Mouse (Mus musculus) neural tube, embryonic 13.5 days (tissue): ENCODE data around the gene Mllt11. TPM values are rescaled to one million over a fixed set of nuclear protein-coding genes. Genes with fewer than 3 reads are reported as not detected.

ENCODE experiments used
- ATAC-seq: fragments of 200-750 bp; cut with Nextera tagmentation; 2 replicates; pipeline ENCODE4 v1.8.0; 2017; ENCODE audit warnings: low read depth, mild to moderate bottlenecking, moderate TSS enrichment, moderate library complexity
- H3K27ac ChIP-seq: fragments of 300-500 bp; sonication (generic); replicated peaks from 2 replicates; pipeline ENCODE4 v1.5.1; 2015; ENCODE audit warnings: moderate library complexity, mild to moderate bottlenecking, inconsistent platforms
- H3K27me3 ChIP-seq: fragments of 300-500 bp; sonication (generic); 2 replicates; pipeline ENCODE4 v1.6.1; 2015; ENCODE audit warnings: mild to moderate bottlenecking, inconsistent platforms
- H3K36me3 ChIP-seq: fragments of 300-500 bp; sonication (generic); 2 replicates; pipeline ENCODE4 v1.6.1; 2015; ENCODE audit warnings: mild to moderate bottlenecking, inconsistent platforms
- H3K4me1 ChIP-seq: fragments of 300-500 bp; sonication (generic); replicated peaks from 2 replicates; pipeline ENCODE4 v1.6.1; 2015; ENCODE audit warnings: inconsistent platforms
- H3K4me2 ChIP-seq: fragments of 300-500 bp; sonication (generic); 2 replicates; pipeline ENCODE4 v1.6.1; 2015; ENCODE audit warnings: inconsistent platforms, mild to moderate bottlenecking, moderate library complexity
- H3K4me3 ChIP-seq: fragments of 300-500 bp; sonication (generic); 2 replicates; pipeline ENCODE4 v1.5.1; 2015; ENCODE audit warnings: mild to moderate bottlenecking, inconsistent platforms
- H3K9ac ChIP-seq: fragments of 300-500 bp; sonication (generic); 2 replicates; pipeline ENCODE4 v1.6.1; 2015; ENCODE audit warnings: moderate library complexity, mild to moderate bottlenecking, inconsistent platforms
- H3K9me3 ChIP-seq: fragments of 300-500 bp; sonication (generic); 2 replicates; pipeline ENCODE4 v1.6.1; 2016; ENCODE audit warnings: inconsistent platforms
- WGBS: fragments of 180-500 bp; shearing (Covaris S2); methylation state at CpG from one replicate; pipeline ENCODE4 v1.1.7; 2015; 5-methylcytosine and 5-hydroxymethylcytosine counted together
- polyA plus RNA-seq: library from polyadenylated mRNA; unstranded; fragments of >200 nt; fragmentation: Nextera tagmentation; extraction: Ambion mirVana; gene quantifications from 2 replicates; pipeline ENCODE4 v1.2.1, GENCODE M21; 2015

Gene Mllt11
- polyA plus RNA-seq, 1 experiment from 2014 or later = 299 TPM

DNA sequence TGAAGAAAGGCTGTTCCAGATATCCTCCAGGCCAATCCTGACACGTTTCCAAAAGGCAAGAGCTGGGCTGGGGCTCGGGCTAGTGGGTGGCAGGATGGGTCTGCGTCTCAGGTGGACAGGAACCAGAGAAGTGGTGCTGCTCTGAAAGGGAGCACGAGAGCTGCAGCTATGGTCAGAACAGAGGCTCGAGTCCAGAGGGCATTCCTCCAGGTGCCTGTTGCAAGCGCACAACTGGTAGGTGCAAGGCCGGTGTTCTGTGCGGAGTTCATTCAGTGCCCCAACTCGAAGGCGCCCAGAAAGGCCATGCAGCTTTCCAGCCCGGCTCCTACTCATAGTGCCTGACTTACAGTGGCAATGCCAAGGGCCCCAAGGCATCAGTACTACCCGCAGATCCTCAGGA lies 8.0 kb upstream of the Mllt11 start:
- H3K27ac ChIP-seq = no peak overlapping the region
- no peak for ATAC-seq
- H3K4me1 ChIP-seq = no peaks in the 10 kb centered on the region
- H3K36me3 ChIP-seq = peaks cover 48% of the 10 kb centered on the region
- H3K9me3 ChIP-seq = no peaks in the 10 kb centered on the region
- H3K4me2 ChIP-seq = no peak overlapping the region
- 92% methylated on average over 12 of the region's 12 CpGs for WGBS
- H3K27me3 ChIP-seq = no peaks in the 10 kb centered on the region
- no peak overlapping the region for H3K4me3 ChIP-seq
- no peak overlapping the region for H3K9ac ChIP-seq

DNA sequence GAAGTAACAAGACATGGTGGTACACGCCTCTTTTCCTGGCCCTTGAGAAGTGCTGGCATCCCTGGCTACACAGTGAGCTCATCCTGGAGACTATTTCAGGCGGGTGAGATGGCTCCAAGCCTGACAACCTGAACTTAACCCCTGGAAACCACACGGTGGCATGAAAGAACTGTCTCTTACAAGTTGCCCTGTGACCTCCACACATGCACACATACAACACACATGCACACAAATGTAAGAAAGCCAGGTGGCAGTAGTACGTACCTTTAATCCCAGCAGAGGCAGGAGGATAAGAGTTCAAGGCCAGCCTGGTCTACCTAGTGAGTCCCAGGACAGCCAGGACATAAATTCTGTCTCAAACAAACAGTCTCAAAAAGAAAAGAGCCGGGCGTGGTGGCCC lies 7.1 kb upstream of the Mllt11 start:
- H3K36me3 ChIP-seq = peaks cover 57% of the 10 kb centered on the region
- no peak overlapping the region for H3K9ac ChIP-seq
- no peak overlapping the region for H3K4me3 ChIP-seq
- no peak overlapping the region for H3K4me2 ChIP-seq
- ATAC-seq = no peak
- H3K4me1 ChIP-seq = no peaks in the 10 kb centered on the region
- 88% methylated on average over 6 of the region's 6 CpGs for WGBS
- H3K27me3 ChIP-seq = no peaks in the 10 kb centered on the region
- H3K9me3 ChIP-seq = no peaks in the 10 kb centered on the region
- H3K27ac ChIP-seq = no peak overlapping the region

DNA sequence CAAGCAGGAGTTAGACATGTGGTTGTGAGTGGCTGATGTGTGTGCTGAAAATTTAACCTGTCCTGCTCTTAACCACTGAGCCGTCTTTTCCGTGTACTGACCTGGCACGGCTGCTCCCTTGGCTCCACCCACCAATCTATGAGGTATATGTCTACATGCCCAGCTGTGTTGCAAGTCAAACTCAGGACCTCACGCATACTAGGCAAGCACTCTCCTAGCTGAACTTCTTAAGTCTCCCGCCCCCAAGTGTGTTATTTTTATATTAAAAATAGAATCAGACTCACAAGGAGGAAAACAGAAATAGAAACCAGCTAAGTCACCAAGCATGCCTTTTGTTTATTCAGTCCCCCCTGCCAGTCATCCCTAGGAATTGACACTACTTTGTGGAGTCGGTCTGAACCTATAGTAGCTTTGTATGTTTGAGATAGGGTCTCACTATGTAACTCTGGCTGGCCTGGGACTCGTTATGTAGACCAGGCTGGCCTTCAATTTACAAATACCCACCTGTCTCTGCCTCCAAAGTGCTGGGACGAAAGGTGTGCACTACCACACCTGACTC lies 5.6 kb upstream of the Mllt11 start:
- peaks cover 65% of the 10 kb centered on the region for H3K36me3 ChIP-seq
- H3K4me2 ChIP-seq = no peak overlapping the region
- no peak overlapping the region for H3K9ac ChIP-seq
- H3K9me3 ChIP-seq = no peaks in the 10 kb centered on the region
- no peak overlapping the region for H3K27ac ChIP-seq
- ATAC-seq = no peak
- 87% methylated on average over 8 of the region's 8 CpGs for WGBS
- H3K27me3 ChIP-seq = no peaks in the 10 kb centered on the region
- peaks cover 6% of the 10 kb centered on the region; the same call in 1 of the 2 replicates for H3K4me1 ChIP-seq
- H3K4me3 ChIP-seq = no peak overlapping the region

DNA sequence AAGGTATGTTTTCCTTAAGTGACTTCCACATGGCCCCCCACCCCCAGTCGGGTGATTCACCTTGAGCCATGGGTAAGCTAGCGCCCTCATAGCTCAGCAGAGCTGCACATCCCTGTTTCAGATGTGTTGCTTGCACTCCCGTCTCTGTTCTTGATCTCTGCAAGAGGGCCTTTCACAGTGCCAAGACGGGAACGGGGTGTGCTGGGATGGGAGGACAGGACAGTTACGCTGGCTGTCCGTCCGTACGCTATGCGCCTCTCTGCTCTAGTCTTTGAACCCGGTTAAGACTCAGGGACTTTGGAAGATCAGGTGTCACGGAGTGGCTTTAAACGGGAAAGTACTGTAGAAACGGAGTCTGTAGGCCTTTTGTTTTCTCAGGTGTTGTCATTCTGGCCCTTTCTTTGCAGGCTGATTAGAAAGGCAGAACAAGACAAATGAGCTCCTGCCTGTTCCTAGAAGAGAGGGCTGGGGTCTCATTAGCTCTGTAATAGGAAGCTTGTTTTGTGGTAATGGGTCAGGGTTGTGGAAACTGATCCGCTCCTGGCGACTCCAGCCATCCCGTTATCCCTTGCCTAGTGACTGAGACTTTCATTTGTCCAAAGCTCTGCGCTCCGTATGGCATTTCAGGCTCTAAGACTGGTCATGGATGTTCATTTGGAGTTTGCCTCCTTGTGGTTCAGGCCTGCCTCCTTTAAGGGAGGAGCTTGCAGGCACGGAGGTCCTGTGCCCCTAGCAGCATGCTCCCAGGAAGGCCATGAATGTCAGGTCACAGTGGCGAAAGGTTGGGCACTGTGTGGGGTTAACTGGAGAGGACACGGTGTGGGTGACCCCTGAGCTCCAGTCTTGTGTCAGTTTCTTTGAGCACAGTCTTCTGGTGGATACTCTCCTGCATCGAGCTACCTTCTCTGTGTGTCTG lies 3.7 kb upstream of the Mllt11 start:
- Histone ChIP-seq H3K9me3 (no peaks in the 10 kb centered on the region), H3K27ac (no peak overlapping the region), H3K4me1 (peaks cover 22% of the 10 kb centered on the region), H3K4me2 (no peak overlapping the region), H3K36me3 (peaks cover 77% of the 10 kb centered on the region), H3K4me3 (no peak overlapping the region), H3K27me3 (no peaks in the 10 kb centered on the region), H3K9ac (no peak overlapping the region)
- WGBS = 80% methylated on average over 23 of the region's 23 CpGs
- ATAC-seq = no peak

DNA sequence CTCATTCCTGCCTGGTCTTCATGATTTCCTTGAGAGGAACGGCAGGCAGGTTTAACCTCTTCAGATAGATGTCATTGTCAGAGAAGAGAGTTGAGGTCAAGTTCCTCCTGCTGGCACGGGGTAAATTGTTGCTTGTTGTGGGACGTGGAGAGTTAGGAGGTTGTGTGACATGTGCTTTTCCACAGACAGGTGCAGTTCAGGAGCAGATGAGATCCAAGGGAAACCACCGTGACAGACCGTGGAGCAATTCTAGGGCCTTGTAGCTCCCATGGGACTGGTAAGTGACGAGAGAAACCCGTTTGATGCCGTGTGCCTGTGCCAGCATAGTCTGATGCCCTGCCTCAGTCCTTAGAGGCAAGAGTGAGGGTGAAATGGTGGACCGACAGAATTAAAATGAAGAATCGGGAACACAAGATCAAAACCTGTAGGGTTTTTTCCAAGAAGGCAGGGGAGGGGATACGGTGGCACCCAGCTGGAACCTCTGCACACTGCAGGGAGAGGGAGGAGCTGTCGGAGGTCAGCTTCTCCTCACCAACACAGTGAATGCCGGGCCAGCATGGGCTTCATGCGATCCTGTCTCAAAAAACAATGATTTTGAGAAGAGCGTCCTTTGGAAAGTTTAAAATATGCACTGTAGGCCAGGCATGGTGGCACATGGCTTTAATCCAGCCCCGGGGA lies 1.5 kb upstream of the Mllt11 start:
- H3K27ac ChIP-seq = no peak overlapping the region
- ATAC-seq = no peak
- peaks cover 37% of the 10 kb centered on the region for H3K4me1 ChIP-seq
- no peak overlapping the region for H3K4me2 ChIP-seq
- 73% methylated on average over 16 of the region's 16 CpGs for WGBS
- no peak overlapping the region for H3K9ac ChIP-seq
- H3K4me3 ChIP-seq = no peak overlapping the region
- peaks cover 71% of the 10 kb centered on the region for H3K36me3 ChIP-seq
- H3K9me3 ChIP-seq = no peaks in the 10 kb centered on the region
- H3K27me3 ChIP-seq = no peaks in the 10 kb centered on the region

DNA sequence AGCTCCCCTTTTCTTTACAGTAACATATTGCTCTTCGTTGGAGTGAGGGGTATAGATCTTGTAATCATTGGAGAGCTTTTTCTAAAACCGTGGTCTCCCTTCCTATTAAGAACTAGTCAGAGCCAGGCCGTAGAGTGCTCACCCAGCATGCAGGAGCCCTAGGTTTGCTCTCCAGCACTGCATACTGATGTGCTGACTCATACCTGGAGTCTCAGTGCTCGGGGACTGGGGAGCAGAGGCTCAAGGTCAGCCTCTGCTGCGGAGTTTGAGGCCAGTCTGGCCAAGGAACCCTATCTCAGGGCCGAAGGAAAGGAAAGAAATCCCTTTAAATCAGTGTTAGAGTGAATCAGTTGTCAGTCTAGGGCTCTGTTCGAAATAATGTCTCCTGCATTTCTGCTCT lies 800 bp upstream of the Mllt11 start:
- no peaks in the 10 kb centered on the region for H3K27me3 ChIP-seq
- H3K4me2 ChIP-seq = no peak overlapping the region
- no peaks in the 10 kb centered on the region for H3K9me3 ChIP-seq
- peaks cover 37% of the 10 kb centered on the region for H3K4me1 ChIP-seq
- ATAC-seq = no peak
- WGBS = 88% methylated on average over 7 of the region's 7 CpGs
- no peak overlapping the region for H3K27ac ChIP-seq
- peaks cover 65% of the 10 kb centered on the region for H3K36me3 ChIP-seq
- no peak overlapping the region for H3K9ac ChIP-seq
- H3K4me3 ChIP-seq = no peak overlapping the region

DNA sequence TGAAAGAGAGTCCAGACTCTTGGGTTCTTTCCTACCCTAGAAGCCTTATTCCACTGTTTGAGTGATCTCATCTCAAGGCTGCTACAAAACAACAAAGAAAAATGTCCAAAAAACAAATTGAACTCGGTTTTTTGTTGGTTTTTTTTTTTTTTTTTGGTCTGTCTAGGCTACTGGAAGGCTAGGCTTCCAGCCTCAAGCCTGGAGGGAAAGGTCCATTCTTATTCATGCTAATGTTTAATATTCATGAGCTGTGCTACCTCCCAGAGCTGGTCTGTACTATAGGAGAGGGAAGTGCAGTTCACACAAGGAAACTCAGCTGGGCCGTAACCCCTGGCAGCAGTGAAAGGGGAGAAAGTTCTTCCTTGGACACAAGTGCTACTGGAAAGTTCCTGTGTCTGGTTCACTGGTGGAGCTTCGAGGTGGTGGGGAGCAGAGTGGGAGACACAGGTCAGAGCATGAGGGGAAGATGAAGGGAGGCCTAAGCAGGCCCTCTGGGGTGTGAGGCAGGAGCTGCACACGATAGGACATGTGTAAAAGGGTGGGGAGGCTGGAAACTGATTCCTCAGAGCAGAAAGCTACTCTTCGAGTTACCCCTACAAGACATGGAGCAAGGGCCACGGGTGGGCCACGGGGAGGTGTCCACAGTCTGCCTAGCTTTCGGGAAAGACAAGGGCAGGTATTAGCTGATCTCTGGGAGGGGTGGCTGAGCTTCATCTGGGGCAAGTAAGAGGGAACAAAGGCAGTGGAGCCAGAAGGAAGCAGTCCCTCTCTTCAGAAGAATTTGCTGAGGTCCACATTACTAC lies 1.3 kb downstream of the Mllt11 start:
- H3K4me3 ChIP-seq = peak overlapping the region; percentile 90
- H3K27ac ChIP-seq = peak overlapping the region; percentile 97
- no peak for ATAC-seq
- peak overlapping the region; percentile 95 for H3K9ac ChIP-seq
- 44% methylated on average over 8 of the region's 8 CpGs for WGBS
- no peaks in the 10 kb centered on the region for H3K9me3 ChIP-seq
- peaks cover 48% of the 10 kb centered on the region for H3K36me3 ChIP-seq
- peak overlapping the region; percentile 76 for H3K4me2 ChIP-seq
- H3K27me3 ChIP-seq = no peaks in the 10 kb centered on the region
- H3K4me1 ChIP-seq = peaks cover 54% of the 10 kb centered on the region

DNA sequence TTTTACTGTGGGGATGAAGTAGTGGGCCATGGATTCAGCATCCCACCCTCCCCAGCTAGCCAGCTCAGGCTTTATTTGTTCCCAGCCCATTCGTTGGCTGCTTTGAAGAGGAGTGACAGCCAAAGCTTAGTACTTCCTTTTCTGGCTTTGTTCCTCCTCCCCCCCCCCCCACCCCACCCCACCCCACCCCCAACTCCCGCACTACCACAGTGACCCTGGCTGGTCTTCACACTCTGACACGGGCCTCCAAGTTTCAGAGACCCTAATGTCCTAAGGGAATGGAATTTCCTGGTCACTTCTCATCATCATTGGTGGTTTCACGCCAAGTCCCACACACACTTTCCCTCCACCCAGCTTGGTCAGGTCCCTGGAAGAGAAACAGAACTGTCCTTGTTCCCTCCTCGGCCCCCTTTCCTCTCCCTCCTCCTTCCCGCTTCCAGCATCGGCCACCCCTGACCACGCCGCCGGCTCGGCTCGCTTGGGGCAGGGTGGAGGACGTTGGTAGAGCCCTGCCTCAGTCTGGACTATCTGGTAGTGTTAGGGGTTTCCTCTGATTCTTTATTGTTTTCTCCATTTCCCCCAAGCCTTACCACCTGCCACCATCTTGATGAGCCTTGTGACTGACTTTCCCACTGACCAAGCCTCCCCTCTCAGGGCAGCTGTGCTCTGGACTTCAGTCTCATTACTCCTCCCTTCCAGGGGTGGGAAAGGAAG lies 2.0 kb downstream of the Mllt11 start:
- Histone ChIP-seq H3K4me1 (peaks cover 61% of the 10 kb centered on the region), H3K4me3 (peak overlapping the region; percentile 90)

DNA sequence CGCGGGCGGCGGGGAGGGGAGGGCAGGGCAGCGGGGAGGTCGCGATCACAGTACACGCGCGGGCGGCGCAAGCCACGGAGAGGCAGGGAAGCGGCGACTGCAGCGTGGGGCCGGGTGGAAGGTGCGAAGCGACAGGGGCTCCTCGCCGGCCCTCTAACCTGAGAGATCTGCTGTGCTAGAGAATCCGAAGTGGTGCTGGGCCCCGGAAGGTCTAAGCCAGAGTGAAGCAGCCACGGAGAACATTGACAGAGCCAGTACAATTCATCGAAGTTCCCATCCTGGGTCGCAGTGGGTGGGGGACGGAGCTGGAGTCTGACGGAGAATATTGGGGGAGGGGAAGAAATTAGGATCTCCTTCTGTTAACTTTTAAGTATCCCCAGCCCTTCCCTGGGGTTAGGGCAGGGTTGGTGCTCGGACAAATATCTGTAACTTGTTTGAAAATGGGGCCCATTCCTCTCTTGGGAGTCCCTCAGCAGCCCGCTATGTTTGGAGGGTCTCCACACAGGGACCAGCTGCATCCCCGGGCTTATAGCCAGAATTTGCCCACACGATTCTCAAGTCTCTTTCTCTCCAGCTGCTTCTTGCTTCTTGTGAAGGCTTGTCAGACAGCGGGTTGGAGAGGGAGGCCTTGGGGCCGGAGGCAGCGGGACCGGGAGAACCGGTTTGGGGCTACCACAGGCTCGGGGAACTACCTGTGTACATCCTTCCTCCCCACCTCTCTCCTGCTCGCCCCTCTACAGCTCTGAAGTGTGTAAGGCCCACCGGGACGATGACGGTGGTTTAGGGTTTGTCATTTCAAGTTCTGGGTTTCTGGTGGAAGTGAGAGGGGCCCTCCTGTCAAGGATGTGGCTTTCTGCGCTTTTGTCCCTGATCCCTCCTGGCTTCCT lies 2.8 kb downstream of the Mllt11 start:
- ATAC-seq = peak; percentile 4
- WGBS = under 1% methylated on average over 41 of the region's 43 CpGs

More for the DNA sequence above, 2.0 kb downstream of the Mllt11 start:
- H3K4me2 ChIP-seq = peak overlapping the region; percentile 76
- no peaks in the 10 kb centered on the region for H3K9me3 ChIP-seq
- no peaks in the 10 kb centered on the region for H3K27me3 ChIP-seq
- peak overlapping the region; percentile 95 for H3K9ac ChIP-seq
- ATAC-seq = no peak
- WGBS = 3% methylated on average over 13 of the region's 13 CpGs
- H3K36me3 ChIP-seq = peaks cover 48% of the 10 kb centered on the region
- peak overlapping the region; percentile 97 for H3K27ac ChIP-seq

DNA sequence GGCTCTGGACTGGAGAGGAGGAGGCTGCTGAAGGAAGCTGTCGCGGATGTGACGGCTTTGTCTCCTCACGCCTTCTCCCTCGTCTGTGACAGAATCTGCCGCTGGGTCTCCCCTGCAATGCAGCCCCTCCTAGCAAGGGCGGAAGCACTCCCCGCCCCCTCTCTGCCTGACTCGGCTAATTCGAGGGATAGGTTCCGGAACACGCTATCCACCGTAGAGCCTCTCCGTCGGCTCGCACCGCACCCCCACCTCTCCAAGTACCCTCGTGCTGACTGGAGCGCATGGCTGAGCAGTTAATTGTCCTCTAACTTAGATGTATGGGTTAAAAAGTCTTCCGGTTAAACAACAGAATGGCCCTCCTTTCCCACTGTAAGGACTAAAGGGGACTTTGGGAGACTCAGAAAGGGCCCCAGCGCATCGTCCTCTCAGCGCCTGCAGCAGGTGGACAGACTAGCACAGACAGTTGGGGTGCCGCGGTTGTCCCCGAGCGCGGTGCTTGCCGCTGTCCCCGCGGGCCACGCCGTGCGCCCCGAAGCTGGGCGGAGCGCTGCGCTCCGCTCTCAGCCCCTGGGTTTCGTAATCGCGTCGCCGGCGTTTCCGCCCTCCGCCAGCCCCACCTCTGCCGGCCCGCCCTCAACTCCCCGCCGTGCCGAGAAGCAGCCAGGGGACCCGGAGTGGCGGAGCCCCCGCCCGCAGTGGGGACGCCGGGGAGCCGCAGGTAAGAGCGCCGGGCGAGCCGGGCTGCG lies 3.6 kb downstream of the Mllt11 start, which contains the start of gene Cdc42se1:
Gene Cdc42se1, plus strand, starts transcription at position 585 of the 746 bp plus-strand sequence.
- Histone ChIP-seq H3K27me3 (no peaks in the 10 kb centered on the region), H3K4me3 (peak within 1 kb of the TSS; percentile 90), H3K36me3 (peaks cover 45% of the 10 kb centered on the region), H3K9ac (peak within 1 kb of the TSS; percentile 95), H3K9me3 (no peaks in the 10 kb centered on the region), H3K27ac (peak within 1 kb of the TSS; percentile 97), H3K4me2 (peak within 1 kb of the TSS; percentile 76), H3K4me1 (peaks cover 75% of the 10 kb centered on the region)
- WGBS = under 1% methylated on average over 51 of the region's 64 CpGs
- ATAC-seq = peak; percentile 94

More for the DNA sequence above, 2.8 kb downstream of the Mllt11 start:
- Histone ChIP-seq H3K27me3 (no peaks in the 10 kb centered on the region), H3K9me3 (no peaks in the 10 kb centered on the region), H3K4me1 (peaks cover 69% of the 10 kb centered on the region), H3K36me3 (peaks cover 45% of the 10 kb centered on the region), H3K9ac (peak overlapping the region; percentile 95), H3K4me2 (peak overlapping the region; percentile 76), H3K27ac (peak overlapping the region; percentile 97), H3K4me3 (peak overlapping the region; percentile 90)
